Mouse (Mus musculus) thymus, postnatal 10 days (tissue): ENCODE measurements around the gene Acadsb.

Experiments used
- DNase-seq, 2 experiments: peaks; one replicate each; pipeline ENCODE4 v3.0.0; 2021; ENCODE audit warnings: low spot score in 2 of 2

The Acadsb gene

GRCm38 (mm10) chr7:131465117-131465601, 54.8 kb downstream of the Acadsb start:
- DNase-seq: no peak

GRCm38 (mm10) chr7:131465735-131466134, 55.3 kb downstream of the Acadsb start:
- DNase-seq: no peak

- no peak for DNase-seq
Measured at GRCm38 (mm10) chr7:131467312-131467711, 56.9 kb downstream of the Acadsb start.

GRCm38 (mm10) chr7:131469506-131469905, 59.1 kb downstream of the Acadsb start:
- peak in 1 of 2 experiments; percentile 10 for DNase-seq

GRCm38 (mm10) chr7:131471551-131471950, 61.1 kb downstream of the Acadsb start:
- no peak for DNase-seq

- DNase-seq: no peak
Measured at GRCm38 (mm10) chr7:131477140-131477539, 66.7 kb downstream of the Acadsb start.

- no peak for DNase-seq
Measured at GRCm38 (mm10) chr7:131478403-131478802, 68.0 kb downstream of the Acadsb start.
